13 mouse cellular contexts compared by ENCODE assay signal in the genomic region with DNA sequence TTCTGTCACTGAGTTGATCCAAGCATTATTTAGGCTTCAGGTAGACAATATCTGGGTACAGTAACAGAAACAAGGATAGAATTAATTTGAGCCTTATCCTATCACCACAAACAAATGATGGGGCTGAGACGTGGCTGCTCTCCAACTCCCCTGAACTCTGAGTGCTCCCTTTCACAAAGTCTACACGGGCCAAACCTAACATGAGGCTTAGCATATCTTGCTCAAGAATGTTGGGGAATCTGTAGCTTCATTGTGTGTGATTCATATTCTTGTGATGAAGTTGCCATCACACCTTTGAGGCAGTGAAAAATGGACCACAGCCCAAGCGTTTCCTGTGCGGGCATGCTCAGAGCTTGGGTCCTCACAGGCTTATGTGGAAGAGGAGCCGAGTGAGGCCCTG.
"Had no signal": no experiment of that assay in that cellular context is flagged by ENCODE, and none has a peak within 500 bp of the region (broad histone marks: within the 10 kb centered on the region; RNA-seq: fewer than 3 reads in every experiment).

No protein-coding gene starts in this region.

- H3K9me3 ChIP-seq: limb, embryonic 15.5 days; liver, embryonic 12.5 days; midbrain, embryonic 13.5 days; neural tube, embryonic 12.5 days had no signal

- H3K27me3 ChIP-seq: limb, embryonic 15.5 days; liver, embryonic 12.5 days; midbrain, embryonic 13.5 days; neural tube, embryonic 12.5 days had no signal

- DNase-seq: kidney, adult 11 months; kidney, postnatal 10 days; kidney, postnatal 4 days; retina, postnatal 1 day; right cerebral cortex, postnatal 25 days; thymus, adult 2 months; thymus, postnatal 25 days had no signal

- H3K4me2 ChIP-seq: limb, embryonic 15.5 days; liver, embryonic 12.5 days; midbrain, embryonic 13.5 days; neural tube, embryonic 12.5 days had no signal

- H3K4me3 ChIP-seq: layer of hippocampus, adult 2 months; limb, embryonic 15.5 days; liver, embryonic 12.5 days; midbrain, embryonic 13.5 days; myocyte; neural tube, embryonic 12.5 days had no signal

- ATAC-seq: liver, embryonic 12.5 days; midbrain, embryonic 13.5 days had no signal

- H3K27ac ChIP-seq: layer of hippocampus, adult 2 months; limb, embryonic 15.5 days; liver, embryonic 12.5 days; midbrain, embryonic 13.5 days; neural tube, embryonic 12.5 days had no signal

- H3K9ac ChIP-seq: limb, embryonic 15.5 days; liver, embryonic 12.5 days; midbrain, embryonic 13.5 days; neural tube, embryonic 12.5 days had no signal

- H3K36me3 ChIP-seq: limb, embryonic 15.5 days; liver, embryonic 12.5 days; midbrain, embryonic 13.5 days; neural tube, embryonic 12.5 days had no signal

- H3K4me1 ChIP-seq: limb, embryonic 15.5 days; liver, embryonic 12.5 days; midbrain, embryonic 13.5 days; neural tube, embryonic 12.5 days had no signal
